Mouse (Mus musculus) left cerebral cortex, postnatal 36 days (tissue): Measurements from ENCODE around the gene Tas2r121. TPM values are rescaled to one million over a fixed set of nuclear protein-coding genes. Genes with fewer than 3 reads are reported as not detected.
"Not testable (repeated sequence)": the region's sequence is repeated elsewhere in the genome, so short reads cannot be mapped to it uniquely, and the experiment has no call there.

Source experiments
- DNase-seq, 2 experiments: peaks; one replicate each; pipeline ENCODE4 v3.0.0; 2021 to 2022; ENCODE audit warnings: low spot score in 2 of 2, mixed read lengths in 1 of 2
- intact Hi-C: fragments of 180-260 bp; cut with DNase I; formaldehyde crosslinking; loops from one replicate; pipeline ENCODE4 v1.15.1; 2025
- total RNA-seq, 2 experiments: library from RNA; stranded (reverse); gene quantifications; 2 replicates each; pipeline ENCODE4 v1.2.3; 2021

The Tas2r121 gene
- not detected for total RNA-seq

DNA sequence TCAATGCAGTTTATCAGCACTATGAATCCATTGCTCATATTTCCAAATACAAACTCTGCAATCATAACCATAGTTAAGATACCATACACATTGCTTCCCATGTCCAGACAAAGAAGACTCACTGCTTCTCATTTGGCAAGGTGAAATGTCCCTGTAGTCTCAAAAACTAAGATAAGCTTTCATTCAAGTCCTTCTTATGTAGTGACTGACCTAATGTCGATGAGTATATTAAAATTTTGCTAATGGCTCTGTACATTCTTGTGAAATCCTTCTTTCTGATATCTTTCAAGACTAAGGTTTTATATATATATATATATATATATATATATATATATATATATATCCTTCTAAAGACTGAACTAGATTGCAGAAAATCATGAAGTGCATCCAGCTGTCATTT lies at the start of gene Tas2r121:
Tas2r121 (minus strand) TSS at position 101 of the 400 bp plus-strand sequence.
- intact Hi-C loops, result no loop called here
- DNase-seq, result no peak

DNA sequence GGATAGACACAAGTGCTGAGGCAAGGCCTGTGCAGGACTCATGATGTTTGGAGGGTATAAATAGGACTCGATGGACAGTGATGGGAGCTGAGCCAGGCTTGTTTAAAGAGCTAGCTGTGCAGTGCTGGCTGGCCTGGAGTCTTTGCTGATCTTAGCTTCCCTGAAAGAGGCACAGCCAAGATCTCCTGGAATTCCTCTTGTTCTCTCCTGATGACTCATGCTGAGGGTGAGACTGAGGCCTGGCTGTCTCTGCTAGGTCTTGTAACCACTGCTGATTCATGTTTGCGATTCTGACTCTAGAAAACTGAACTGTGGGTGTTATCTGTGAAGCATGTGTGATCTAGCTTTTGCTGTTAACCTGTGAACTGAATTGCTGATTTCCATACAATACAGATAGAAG lies 49.4 kb upstream of the Tas2r121 start:
- no peak for DNase-seq
- intact Hi-C loops, result no loop called here

DNA sequence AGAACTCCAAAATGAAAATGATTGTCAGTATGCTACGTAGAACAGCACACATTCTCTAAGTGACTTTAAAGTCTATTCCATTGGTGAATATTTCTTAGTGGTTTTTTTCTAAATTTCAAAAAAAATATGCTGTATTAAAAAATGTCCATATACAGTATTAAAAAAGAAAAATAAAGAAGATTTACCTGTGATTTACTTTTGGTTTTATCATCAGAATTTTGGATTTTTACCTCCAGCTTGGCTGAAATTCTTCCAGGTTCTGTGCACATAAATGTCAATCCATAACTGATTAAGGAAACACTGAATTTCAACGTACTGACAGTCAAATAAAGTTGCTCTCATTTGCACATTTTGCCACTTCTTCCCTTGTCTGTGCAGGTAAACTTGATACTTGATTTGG lies 37.1 kb upstream of the Tas2r121 start, which contains the start of gene Tas2r115:
Tas2r115 (minus strand) TSS at position 101 of the 400 bp plus-strand sequence.
- DNase-seq, result no peak
- intact Hi-C loops, result no loop called here

DNA sequence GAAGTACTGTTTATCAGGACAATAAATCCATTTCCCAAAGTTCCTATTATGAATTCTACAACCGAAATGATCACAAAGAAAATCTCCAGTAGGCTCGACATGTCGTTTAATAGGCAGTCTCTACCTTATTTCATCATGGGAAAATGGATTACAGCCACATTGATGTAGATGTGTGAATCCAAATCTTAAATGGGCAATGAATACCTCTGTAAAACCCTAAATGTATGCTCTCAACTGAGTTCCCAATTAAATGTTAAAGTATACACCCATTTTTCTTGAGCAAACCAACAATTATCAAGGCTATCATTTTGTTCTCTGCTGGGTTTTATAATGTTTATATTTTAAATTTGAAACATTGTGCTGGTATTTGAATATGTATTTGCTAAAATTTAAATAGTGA lies 11.0 kb upstream of the Tas2r121 start, which contains the start of gene Tas2r122:
Tas2r122 (minus strand) TSS at position 101 of the 400 bp plus-strand sequence.
- intact Hi-C loops, result no loop called here

DNA sequence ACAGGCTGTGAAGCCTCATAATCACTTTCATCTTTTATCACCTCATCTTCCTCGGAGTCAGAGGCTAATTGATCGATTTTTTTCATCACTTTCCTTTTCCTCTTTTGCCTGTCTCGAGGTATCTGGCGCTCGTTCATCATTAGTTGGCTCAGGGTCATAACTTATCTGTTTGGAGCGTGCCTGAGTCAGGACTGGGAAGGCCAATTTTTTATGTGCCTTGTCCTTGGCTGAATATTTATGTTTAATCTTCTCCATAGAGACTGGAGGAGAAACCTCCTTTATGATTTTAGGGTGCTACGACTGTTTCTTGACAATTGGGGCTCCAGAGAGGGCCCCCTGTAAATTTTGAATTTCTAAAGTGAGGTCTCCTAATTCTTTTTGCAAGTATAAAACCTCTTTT lies 9.2 kb downstream of the Tas2r121 start:
- DNase-seq, intact Hi-C loops: not testable (repeated sequence)

More for the DNA sequence above, 11.0 kb upstream of the Tas2r121 start, which contains the start of gene Tas2r122:
- DNase-seq, result no peak

DNA sequence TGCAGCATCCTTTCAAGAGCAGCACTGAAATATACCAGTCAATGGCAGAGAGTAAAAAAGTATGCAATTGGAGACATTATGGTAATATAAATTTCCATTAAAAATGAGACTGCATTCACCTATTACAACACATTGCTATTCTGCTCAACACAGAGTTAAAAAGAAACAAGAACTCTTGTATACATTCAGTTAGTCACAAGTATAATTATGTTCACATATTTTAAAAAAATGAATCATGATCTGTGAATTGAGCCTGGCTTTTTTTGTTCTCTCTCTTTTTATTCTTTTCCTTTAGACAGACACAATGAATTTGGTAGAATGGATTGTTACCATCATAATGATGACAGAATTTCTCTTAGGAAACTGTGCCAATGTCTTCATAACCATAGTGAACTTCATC lies 44.2 kb downstream of the Tas2r121 start, which contains the start of gene Tas2r120:
Tas2r120 (plus strand) TSS at position 301 of the 400 bp plus-strand sequence.
- DNase-seq, result no peak
- intact Hi-C loops, result no loop called here

DNA sequence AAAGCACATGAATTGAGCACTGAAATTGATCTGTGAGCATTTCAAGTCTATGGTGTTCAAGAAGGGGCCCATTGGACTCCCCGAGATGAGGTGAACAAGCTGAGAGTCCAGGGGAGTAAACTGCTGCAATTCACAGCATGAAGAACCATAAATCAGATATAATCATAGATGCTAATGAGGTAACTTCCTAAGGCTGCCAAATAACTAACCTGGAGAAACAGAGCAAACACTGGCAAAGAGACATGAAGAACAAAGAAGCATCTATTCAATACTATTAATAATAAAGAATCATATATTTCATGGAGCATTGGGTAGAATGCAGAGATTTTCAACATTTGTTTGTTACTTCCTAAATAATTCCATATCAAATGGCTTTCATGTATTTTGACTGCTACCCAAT lies 49.4 kb downstream of the Tas2r121 start, which contains the start of gene A630073D07Rik:
A630073D07Rik (minus strand) TSS at position 101 of the 400 bp plus-strand sequence.
- DNase-seq, result no peak
- intact Hi-C loops, result no loop called here

Other genes starting within 250 kb of the Tas2r121 start
- not detected for gene Prh1, start 131.2 kb downstream of the Tas2r121 start, total RNA-seq
- not detected for gene Prp2, start 105.1 kb downstream of the Tas2r121 start, total RNA-seq
- not detected for gene A630073D07Rik, start 49.5 kb downstream of the Tas2r121 start, total RNA-seq
- not detected for gene Tas2r120, start 44.1 kb downstream of the Tas2r121 start, total RNA-seq
- gene Tas2r122, start 10.9 kb upstream of the Tas2r121 start, total RNA-seq, result not detected
- gene Tas2r115, start 37.0 kb upstream of the Tas2r121 start, total RNA-seq, result not detected
- not detected for gene Tas2r124, start 53.7 kb upstream of the Tas2r121 start, total RNA-seq
- gene Tas2r102, start 61.1 kb upstream of the Tas2r121 start, total RNA-seq, result not detected
- gene Tas2r136, start 77.2 kb upstream of the Tas2r121 start, total RNA-seq, result not detected
- not detected for gene Tas2r117, start 101.8 kb upstream of the Tas2r121 start, total RNA-seq
- gene Tas2r123, start 146.1 kb upstream of the Tas2r121 start, total RNA-seq, result not detected
- not detected for gene Tas2r116, start 154.4 kb upstream of the Tas2r121 start, total RNA-seq
- not detected for gene Tas2r110, start 167.0 kb upstream of the Tas2r121 start, total RNA-seq
- not detected for gene Tas2r113, start 192.0 kb upstream of the Tas2r121 start, total RNA-seq
- gene Tas2r125, start 208.6 kb upstream of the Tas2r121 start, total RNA-seq, result not detected